Comparison of ENCODE assay signal across 9 mouse cellular contexts in the genomic region with DNA sequence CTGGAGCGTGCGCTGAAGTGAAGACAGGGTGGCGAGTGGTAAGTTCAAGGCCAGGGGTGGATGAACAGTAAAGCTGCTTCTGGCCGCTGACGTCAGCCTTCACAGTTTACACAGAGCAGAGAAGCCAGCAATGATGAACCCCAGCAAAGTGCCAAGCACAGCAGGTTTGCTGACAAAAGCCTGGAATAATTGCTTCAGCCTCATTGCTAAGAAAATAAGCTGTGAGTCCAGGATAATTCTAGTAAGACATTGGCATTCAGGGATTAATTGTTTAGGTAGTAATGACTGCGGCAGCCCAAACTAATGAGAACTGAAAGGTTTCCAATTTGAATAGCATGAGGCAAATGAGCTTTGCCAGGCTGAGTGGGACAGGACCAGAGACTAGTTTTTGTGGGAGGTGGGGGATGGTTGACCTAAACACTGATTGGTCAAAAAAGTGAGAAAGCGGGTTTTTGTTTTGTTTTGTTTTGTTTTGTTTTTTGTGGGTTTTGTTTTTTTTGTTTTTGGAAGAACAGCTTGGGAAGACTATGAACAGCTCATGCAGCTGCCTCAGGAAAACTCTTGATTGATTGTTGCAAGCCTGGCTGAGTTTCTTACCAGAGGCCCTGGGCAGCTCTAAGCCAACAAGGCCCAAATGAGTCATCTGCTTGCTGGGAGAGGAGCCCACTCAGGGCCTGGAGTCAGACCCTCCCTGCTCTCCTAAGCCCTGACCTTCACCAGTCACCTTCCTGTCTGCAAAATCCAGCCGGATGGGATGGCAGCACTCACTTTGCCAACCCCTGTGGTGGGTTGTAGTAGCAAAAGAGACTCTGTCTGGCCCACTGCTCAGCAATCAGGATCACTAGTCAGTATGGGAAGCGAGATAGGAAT. TPM values are rescaled to one million over a fixed set of nuclear protein-coding genes. Genes with fewer than 3 reads are reported as not detected.
DNase-seq lines count a peak whose midpoint lies in the region; ATAC-seq and TF ChIP-seq lines count a peak whose summit lies in the region.
"Had no signal": no experiment of that assay in that cellular context is flagged by ENCODE, and none has a peak within 500 bp of the region (broad histone marks: within the 10 kb centered on the region; RNA-seq: fewer than 3 reads in every experiment).

No protein-coding gene starts in this region.

- no peak overlapping the region for H3K27ac ChIP-seq in intestine, embryonic 14.5 days (ENCODE audit: low read depth)
- H3K27ac ChIP-seq in intestine, embryonic 15.5 days, result no peak overlapping the region
- no peak overlapping the region for H3K27ac ChIP-seq in hindbrain, embryonic 16.5 days (ENCODE audit: low read depth, low read length)
- H3K27ac ChIP-seq in stomach, postnatal 0 days (replicated peaks), result no peak overlapping the region

- H3K36me3 ChIP-seq in intestine, embryonic 14.5 days (ENCODE audit: control insufficient read depth, insufficient read depth, low read length), result no peaks in the 10 kb centered on the region
- no peaks in the 10 kb centered on the region for H3K36me3 ChIP-seq in intestine, embryonic 15.5 days
- no peaks in the 10 kb centered on the region for H3K36me3 ChIP-seq in hindbrain, embryonic 16.5 days (ENCODE audit: control insufficient read depth, insufficient read depth, low read length)
- H3K36me3 ChIP-seq in stomach, postnatal 0 days (ENCODE audit: control insufficient read depth, insufficient read depth, low read length), result no peaks in the 10 kb centered on the region

- peak; percentile 47 for DNase-seq in intestine, embryonic 14.5 days (ENCODE audit: low spot score)
- DNase-seq in MN1 (ENCODE audit: low spot score), result peak; percentile 24
- peak; percentile 97 for DNase-seq in brain, embryonic 14.5 days (ENCODE audit: low read depth)
- no peak for DNase-seq in spleen, adult 18-20 months
- DNase-seq in urinary bladder, postnatal 4 days (ENCODE audit: low spot score in 2 of 2), result no peak
- DNase-seq in stomach, postnatal 0 days (ENCODE audit: low spot score), result no peak
- DNase-seq: thymus, adult 2 months had no signal

- no peak for TF ChIP-seq CTCF in brain, embryonic 14.5 days (IDR thresholded peaks at IDR 0.05; ENCODE audit: borderline replicate concordance, extremely low read depth, insufficient read depth, insufficient read length)
- TF ChIP-seq CTCF in stomach, postnatal 0 days (IDR thresholded peaks at IDR 0.05; ENCODE audit: low read depth), result no peak

- H3K9ac ChIP-seq in intestine, embryonic 14.5 days (ENCODE audit: low read length), result no peak overlapping the region
- no peak overlapping the region for H3K9ac ChIP-seq in intestine, embryonic 15.5 days
- H3K9ac ChIP-seq in hindbrain, embryonic 16.5 days (ENCODE audit: low read depth, low read length), result no peak overlapping the region
- H3K9ac ChIP-seq in stomach, postnatal 0 days (ENCODE audit: low read length), result no peak overlapping the region

- no peak for TF ChIP-seq POLR2A in brain, embryonic 14.5 days (IDR thresholded peaks at IDR 0.05; ENCODE audit: borderline replicate concordance, extremely low read depth, insufficient read depth, insufficient read length, poor library complexity, severe bottlenecking)

- H3K4me1 ChIP-seq in intestine, embryonic 14.5 days (replicated peaks; ENCODE audit: control insufficient read depth, insufficient read depth, low read length), result no peaks in the 10 kb centered on the region
- no peaks in the 10 kb centered on the region for H3K4me1 ChIP-seq in intestine, embryonic 15.5 days (replicated peaks)
- peaks cover 3% of the 10 kb centered on the region for H3K4me1 ChIP-seq in hindbrain, embryonic 16.5 days (ENCODE audit: control insufficient read depth, insufficient read depth, low read depth, low read length)
- no peaks in the 10 kb centered on the region for H3K4me1 ChIP-seq in stomach, postnatal 0 days (replicated peaks; ENCODE audit: control insufficient read depth, insufficient read depth)

- no peak for ATAC-seq in intestine, embryonic 14.5 days (replicated peaks; ENCODE audit: low FRiP score, low TSS enrichment, low read depth)
- no peak for ATAC-seq in intestine, embryonic 15.5 days
- peak; percentile 83 for ATAC-seq in hindbrain, embryonic 16.5 days
- no peak for ATAC-seq in stomach, postnatal 0 days (ENCODE audit: low FRiP score, low TSS enrichment)

- H3K4me2 ChIP-seq in intestine, embryonic 14.5 days (ENCODE audit: low read length), result no peak overlapping the region
- H3K4me2 ChIP-seq in intestine, embryonic 15.5 days (replicated peaks), result no peak overlapping the region
- no peak overlapping the region for H3K4me2 ChIP-seq in hindbrain, embryonic 16.5 days (ENCODE audit: low read length)
- H3K4me2 ChIP-seq in stomach, postnatal 0 days (replicated peaks; ENCODE audit: low read depth), result no peak overlapping the region

- no peaks in the 10 kb centered on the region for H3K27me3 ChIP-seq in intestine, embryonic 14.5 days (replicated peaks; ENCODE audit: control insufficient read depth, insufficient read depth, low read length)
- H3K27me3 ChIP-seq in intestine, embryonic 15.5 days (replicated peaks), result no peaks in the 10 kb centered on the region
- H3K27me3 ChIP-seq in hindbrain, embryonic 16.5 days (replicated peaks; ENCODE audit: control insufficient read depth, insufficient read depth, low read length), result no peaks in the 10 kb centered on the region
- no peaks in the 10 kb centered on the region for H3K27me3 ChIP-seq in stomach, postnatal 0 days (ENCODE audit: control insufficient read depth, insufficient read depth, low read length)

- TF ChIP-seq EP300 in stomach, postnatal 0 days (optimal IDR thresholded peaks at IDR 0.05), result no peak

- 70% methylated on average over 9 of the region's 9 CpGs for WGBS in intestine, embryonic 14.5 days
- 68% methylated on average over 9 of the region's 9 CpGs for WGBS in intestine, embryonic 15.5 days
- WGBS in hindbrain, embryonic 16.5 days, result 49% methylated on average over 9 of the region's 9 CpGs
- WGBS in stomach, postnatal 0 days, result 66% methylated on average over 9 of the region's 9 CpGs

- no peak overlapping the region for H3K4me3 ChIP-seq in intestine, embryonic 14.5 days (ENCODE audit: low read depth, low read length)
- H3K4me3 ChIP-seq in intestine, embryonic 15.5 days (replicated peaks), result no peak overlapping the region
- H3K4me3 ChIP-seq in hindbrain, embryonic 16.5 days (ENCODE audit: low read length), result no peak overlapping the region
- no peak overlapping the region for H3K4me3 ChIP-seq in stomach, postnatal 0 days (ENCODE audit: low read depth, low read length)

- H3K9me3 ChIP-seq in intestine, embryonic 14.5 days (ENCODE audit: control insufficient read depth, low read length), result no peaks in the 10 kb centered on the region
- H3K9me3 ChIP-seq in intestine, embryonic 15.5 days, result no peaks in the 10 kb centered on the region
- H3K9me3 ChIP-seq in hindbrain, embryonic 16.5 days (ENCODE audit: control insufficient read depth, low read length), result no peaks in the 10 kb centered on the region
- no peaks in the 10 kb centered on the region for H3K9me3 ChIP-seq in stomach, postnatal 0 days (ENCODE audit: control insufficient read depth, low read length)

RNA-seq across cellular contexts. Expression of a gene that starts 17.5 kb away (rescaled TPM):
- 0.24 and 0.28 TPM in 2 replicates for polyA plus RNA-seq in intestine, embryonic 14.5 days (2014; fragmentation: Nextera tagmentation; extraction: Ambion mirVana)
- polyA plus RNA-seq in intestine, embryonic 15.5 days (2015; fragmentation: Nextera tagmentation; extraction: Ambion mirVana), result 0.06 and 0.24 TPM in 2 replicates
- polyA plus RNA-seq in brain, embryonic 14.5 days (2012; rRNA removed), result 7.0 and 8.6 TPM in 2 replicates
- polyA plus RNA-seq in hindbrain, embryonic 16.5 days (2015; fragmentation: Nextera tagmentation; extraction: Ambion mirVana), result 2.9 and 5.2 TPM in 2 replicates
- polyA plus RNA-seq in stomach, postnatal 0 days (2015; fragmentation: Nextera tagmentation; extraction: Ambion mirVana), result 0.07 TPM in 1 of 2 replicates, not detected in the other

Comparison
In these comparisons a context has a peak if more than half of its experiments do, and no peak if none do; other contexts are left out.
1. DNase-seq: peak in intestine, embryonic 14.5 days (single experiment), MN1 (single experiment) and brain, embryonic 14.5 days (single experiment); none in spleen, adult 18-20 months (0 of 2), urinary bladder, postnatal 4 days (0 of 2) and stomach, postnatal 0 days (single experiment).